Mouse (Mus musculus) brain, embryonic 14.5 days (tissue): Measurements from ENCODE around the gene Hoxa10. TPM values are rescaled to one million over a fixed set of nuclear protein-coding genes. Genes with fewer than 3 reads are reported as not detected.

Source experiments
- DNase-seq: peaks from one replicate; pipeline ENCODE4 v3.0.0-alpha.2; 2011; ENCODE audit warnings: low read depth
- CTCF ChIP-seq: fragments of 200-500 bp; IDR thresholded peaks from 2 replicates; pipeline ENCODE4 v1.5.1; 2012; ENCODE audit warnings: inconsistent platforms, mild to moderate bottlenecking, moderate library complexity, borderline replicate concordance; ENCODE audit not compliant: insufficient read depth, insufficient read length; ENCODE audit errors: extremely low read depth
- POLR2A ChIP-seq: fragments of 200-500 bp; IDR thresholded peaks from 2 replicates; pipeline ENCODE4 v1.6.1; 2012; ENCODE audit warnings: mild to moderate bottlenecking, inconsistent platforms, borderline replicate concordance; ENCODE audit not compliant: poor library complexity, insufficient read depth, insufficient read length, severe bottlenecking; ENCODE audit errors: extremely low read depth
- polyA plus RNA-seq: library from polyadenylated mRNA; depleted of rRNA; stranded (reverse); fragments of >200 nt; gene quantifications from 2 replicates; pipeline ENCODE4 v1.2.3, GENCODE M21; 2012; rRNA removed

Gene Hoxa10
- polyA plus RNA-seq, 1 experiment, result 0.08 TPM

DNA sequence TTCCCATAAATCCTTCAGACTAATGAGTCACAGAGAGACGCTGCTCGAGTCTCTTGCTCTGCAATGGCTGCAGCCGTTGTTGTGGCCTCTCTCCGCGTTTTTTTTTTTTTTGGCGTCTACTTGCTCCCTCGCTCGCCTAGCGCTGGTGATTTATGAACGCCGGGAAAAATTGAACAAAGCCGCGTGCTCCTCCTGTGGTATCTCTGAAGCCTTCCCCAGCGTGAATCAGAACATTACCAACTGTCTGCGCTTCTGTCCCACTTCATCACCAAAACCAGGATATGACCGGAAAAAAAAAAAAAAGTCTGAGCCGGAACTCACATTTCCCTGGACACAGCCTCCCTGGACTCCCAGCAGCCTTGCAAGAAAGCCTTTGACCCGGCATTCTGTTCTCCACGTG, 55.4 kb downstream of the Hoxa10 start:
- no peak for DNase-seq
- TF ChIP-seq POLR2A, result no peak
- TF ChIP-seq CTCF, result no peak

DNA sequence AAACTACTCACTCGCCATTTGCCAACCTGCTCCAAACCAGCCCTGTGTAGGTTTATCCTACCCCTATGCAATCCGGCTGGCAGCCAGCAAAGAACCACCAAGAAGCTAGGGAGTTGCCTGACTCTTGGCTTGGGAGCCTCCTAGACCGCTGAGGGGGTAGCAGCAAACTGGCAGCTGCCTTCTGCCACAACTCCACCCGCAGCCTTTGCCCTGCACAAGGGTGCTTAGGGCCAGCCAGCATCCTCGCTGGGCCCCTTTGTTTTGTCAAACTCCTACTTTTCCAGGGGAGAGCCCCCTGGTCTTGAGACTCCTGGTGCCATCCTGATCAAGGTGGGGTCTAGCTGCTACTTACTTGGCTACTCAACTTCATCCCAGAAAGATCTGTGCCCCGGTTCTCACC, 56.0 kb downstream of the Hoxa10 start:
- TF ChIP-seq CTCF (no peak), POLR2A (no peak)
- no peak for DNase-seq

DNA sequence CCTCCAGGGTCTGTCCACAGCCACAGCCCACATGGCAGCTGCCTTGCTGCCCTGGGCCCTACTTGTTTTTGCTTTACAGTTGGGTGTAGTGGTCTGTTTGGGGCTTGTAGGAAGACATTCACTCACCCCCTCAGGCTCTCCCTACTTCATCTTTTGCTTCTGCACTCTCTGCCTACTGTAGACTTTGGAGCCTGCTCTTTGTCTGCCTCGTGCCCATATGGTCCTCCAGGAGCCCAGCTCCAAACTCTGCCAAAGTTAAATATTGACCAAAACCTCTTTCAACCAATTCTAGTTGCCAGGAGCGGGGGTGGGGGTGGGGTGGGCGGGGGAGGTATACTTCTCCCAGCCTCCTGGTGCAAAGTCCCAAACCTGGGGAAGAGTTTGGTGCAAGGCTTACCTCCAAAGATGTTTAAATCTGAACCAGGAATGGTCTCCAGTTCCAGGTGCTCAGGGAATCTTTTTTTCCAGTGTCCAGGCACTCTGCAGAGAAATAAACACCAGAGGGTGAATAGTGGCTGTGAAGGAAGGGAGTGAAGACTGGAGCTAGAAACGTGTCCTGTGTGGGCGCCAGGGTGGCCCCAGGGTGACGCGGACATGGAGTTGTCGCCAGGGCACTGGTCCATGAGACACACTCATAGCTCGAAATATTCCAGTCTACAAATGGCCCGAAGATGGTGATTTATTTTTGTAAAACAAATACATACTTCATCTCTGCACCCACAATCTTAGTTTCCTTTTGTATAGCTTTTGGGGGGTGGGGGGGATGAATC, 57.2 kb downstream of the Hoxa10 start:
- TF ChIP-seq CTCF (no peak), POLR2A (no peak)
- DNase-seq, result no peak

DNA sequence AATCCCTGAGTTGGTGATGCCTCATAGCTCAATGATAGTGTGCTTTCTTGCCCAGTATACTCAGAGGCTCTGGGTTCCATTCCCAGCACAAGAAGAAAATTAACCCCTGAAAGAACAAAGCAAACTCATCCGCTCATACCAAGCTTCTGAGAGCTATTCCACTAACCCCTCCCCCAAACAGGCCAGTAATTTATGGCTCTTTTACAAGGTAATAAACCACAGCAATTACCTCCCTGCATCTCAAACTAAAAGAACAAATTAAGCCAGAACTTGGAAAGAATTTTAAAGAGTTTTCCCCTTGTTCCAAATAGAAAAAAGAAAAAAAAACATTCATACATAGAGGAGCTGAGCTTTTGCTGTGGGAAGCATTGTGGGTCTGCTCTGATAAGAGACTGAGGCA, 57.9 kb downstream of the Hoxa10 start:
- TF ChIP-seq POLR2A (no peak), CTCF (no peak)
- no peak for DNase-seq

DNA sequence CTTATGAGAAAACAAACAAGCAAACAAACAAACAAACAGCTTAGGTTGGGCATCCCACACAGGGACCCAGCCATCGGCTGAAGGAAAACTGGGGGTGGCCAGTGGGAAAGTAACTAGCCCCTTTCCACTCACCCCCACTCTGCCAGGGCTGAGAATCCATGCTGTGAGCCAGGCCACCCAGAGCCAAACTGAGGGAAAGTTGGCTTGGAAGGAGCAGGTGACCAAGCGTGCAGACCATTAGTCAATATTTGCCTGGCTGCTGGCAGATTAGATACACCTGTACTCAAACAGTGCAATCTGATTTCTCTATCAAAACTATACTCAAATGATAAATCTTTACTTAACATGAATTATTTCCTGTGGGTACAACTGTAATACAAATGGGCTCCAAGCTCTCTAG, 58.6 kb downstream of the Hoxa10 start:
- no peak for TF ChIP-seq POLR2A
- TF ChIP-seq CTCF, result no peak
- no peak for DNase-seq

Other genes with a start within 250 kb of the Hoxa10 start
- 6.3 and 10.3 TPM in 2 replicates for gene Skap2, start 228.3 kb downstream of the Hoxa10 start, polyA plus RNA-seq
- gene Hoxa1, start 82.5 kb downstream of the Hoxa10 start, polyA plus RNA-seq, result 0.39 and 1.2 TPM in 2 replicates
- gene Hoxa2, start 76.0 kb downstream of the Hoxa10 start, polyA plus RNA-seq, result 3.2 and 14.2 TPM in 2 replicates
- gene 5730596B20Rik, start 63.4 kb downstream of the Hoxa10 start, polyA plus RNA-seq, result 0.10 and 0.67 TPM in 2 replicates
- gene Hoxa4, start 49.1 kb downstream of the Hoxa10 start, polyA plus RNA-seq, result 1.9 and 16.4 TPM in 2 replicates
- 5.0 and 47.1 TPM in 2 replicates for gene Hoxa5, start 36.3 kb downstream of the Hoxa10 start, polyA plus RNA-seq
- 0.08 and 3.7 TPM in 2 replicates for gene Hoxa6, start 32.1 kb downstream of the Hoxa10 start, polyA plus RNA-seq
- 1.6 and 20.3 TPM in 2 replicates for gene Hoxa3, start 27.5 kb downstream of the Hoxa10 start, polyA plus RNA-seq
- not detected in 2 replicates for gene Gm28308, start 27.5 kb downstream of the Hoxa10 start, polyA plus RNA-seq
- 0.05 and 0.10 TPM in 2 replicates for gene Hoxa7, start 19.0 kb downstream of the Hoxa10 start, polyA plus RNA-seq
- 0.10 TPM in 1 of 2 replicates, not detected in the other for gene Hoxa9, start 9.8 kb downstream of the Hoxa10 start, polyA plus RNA-seq
- 0.04 TPM in 1 of 2 replicates, not detected in the other for gene Hoxa11, start 5.0 kb upstream of the Hoxa10 start, polyA plus RNA-seq
- 0.10 TPM in 1 of 2 replicates, not detected in the other for gene Hoxa13, start 20.0 kb upstream of the Hoxa10 start, polyA plus RNA-seq
- gene Evx1, start 72.6 kb upstream of the Hoxa10 start, polyA plus RNA-seq, result 1.5 and 3.7 TPM in 2 replicates